Mouse (Mus musculus): ENCODE measurements around the gene Lrrc75a.

Lrrc75a gene

GRCm38 (mm10) chr11:62601732-62602618 lies 46.3 kb downstream of the Lrrc75a start:
- in situ Hi-C loops (cut with MboI, MseI): no loop called here

GRCm38 (mm10) chr11:62598571-62598970 lies 49.8 kb downstream of the Lrrc75a start:
- in situ Hi-C loops (cut with MboI, MseI): no loop called here

GRCm38 (mm10) chr11:62591904-62592575 lies 56.3 kb downstream of the Lrrc75a start:
- in situ Hi-C loops (cut with MboI, MseI): no loop called here

DNA sequence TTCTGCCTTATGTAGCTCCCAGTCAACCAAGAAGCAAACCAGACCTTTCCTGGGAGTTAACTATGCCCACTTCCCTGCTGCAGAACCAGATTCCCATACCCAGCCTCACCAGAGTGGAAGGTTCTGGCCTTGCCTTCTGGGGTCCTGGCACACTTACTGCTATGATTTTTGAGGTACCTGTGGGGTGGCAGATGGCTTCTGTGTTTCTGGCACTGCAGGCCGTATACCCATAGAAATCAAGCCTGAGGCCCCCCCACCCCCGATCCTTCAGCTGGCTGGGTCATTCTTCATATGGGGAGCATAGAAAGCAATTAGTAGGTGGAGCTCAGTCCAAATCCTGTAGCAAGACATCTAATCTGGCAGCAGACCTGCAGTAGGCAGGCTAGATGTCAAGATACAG lies 57.3 kb downstream of the Lrrc75a start:
- in situ Hi-C loops (cut with MboI, MseI): no loop called here

- in situ Hi-C loops (cut with MboI, MseI): loop anchor here (5.0 kb wide), 1 partner anchor 107 kb away; no protein-coding TSS in a partner anchor
Observed at GRCm38 (mm10) chr11:62589391-62589790, 58.9 kb downstream of the Lrrc75a start.

GRCm38 (mm10) chr11:62587034-62587433 lies 61.3 kb downstream of the Lrrc75a start:
- in situ Hi-C loops (cut with MboI, MseI): loop anchor here (5.0 kb wide), 1 partner anchor 105 kb away; no protein-coding TSS in a partner anchor

DNA sequence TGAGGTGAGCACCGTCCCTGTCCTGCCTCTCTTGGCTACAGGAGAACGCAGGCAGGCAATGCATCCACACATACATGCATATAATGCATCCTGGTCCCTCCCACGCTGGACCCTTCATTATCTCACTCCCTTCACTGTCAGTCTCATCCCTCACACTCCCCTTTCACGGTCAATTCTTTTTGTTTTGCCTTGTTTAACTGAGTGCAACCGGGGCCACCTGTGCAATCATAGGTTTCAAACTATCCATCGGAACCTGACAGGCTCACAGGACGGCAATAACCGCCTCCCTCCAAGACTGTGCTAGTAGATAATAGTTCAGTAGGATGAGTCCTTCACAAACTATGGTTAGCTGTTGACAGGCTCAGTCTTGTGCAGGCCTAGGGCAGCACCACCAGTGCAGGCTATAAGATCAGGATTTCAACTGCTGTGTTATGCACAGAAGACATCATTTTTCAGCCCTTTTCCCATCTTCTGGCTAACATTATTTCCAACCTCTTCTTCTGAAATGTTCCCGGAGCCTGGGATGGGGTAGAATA lies 63.6 kb downstream of the Lrrc75a start:
- in situ Hi-C loops (cut with MboI, MseI): loop anchor here (5.0 kb wide), 1 partner anchor 102 kb away; no protein-coding TSS in a partner anchor

DNA sequence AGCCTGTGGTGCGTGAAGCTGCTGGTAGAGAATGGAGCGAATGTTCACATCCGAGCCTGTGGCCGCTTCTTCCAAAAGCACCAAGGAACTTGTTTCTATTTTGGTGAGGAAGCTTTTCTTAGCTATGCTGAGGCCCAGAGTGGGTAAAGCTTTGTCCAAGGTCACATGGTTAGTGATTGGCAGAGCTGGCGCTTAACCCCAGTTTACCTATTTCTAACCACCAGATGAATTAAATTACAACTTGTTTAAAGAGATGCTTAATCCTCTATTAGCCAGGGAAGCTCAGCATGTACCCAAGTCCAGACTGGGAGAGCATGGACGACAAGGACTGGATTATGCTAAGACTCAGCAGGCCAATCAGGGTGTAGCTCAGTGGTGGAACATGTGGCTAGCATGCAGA lies 65.3 kb downstream of the Lrrc75a start:
- in situ Hi-C loops (cut with MboI, MseI): no loop called here

DNA sequence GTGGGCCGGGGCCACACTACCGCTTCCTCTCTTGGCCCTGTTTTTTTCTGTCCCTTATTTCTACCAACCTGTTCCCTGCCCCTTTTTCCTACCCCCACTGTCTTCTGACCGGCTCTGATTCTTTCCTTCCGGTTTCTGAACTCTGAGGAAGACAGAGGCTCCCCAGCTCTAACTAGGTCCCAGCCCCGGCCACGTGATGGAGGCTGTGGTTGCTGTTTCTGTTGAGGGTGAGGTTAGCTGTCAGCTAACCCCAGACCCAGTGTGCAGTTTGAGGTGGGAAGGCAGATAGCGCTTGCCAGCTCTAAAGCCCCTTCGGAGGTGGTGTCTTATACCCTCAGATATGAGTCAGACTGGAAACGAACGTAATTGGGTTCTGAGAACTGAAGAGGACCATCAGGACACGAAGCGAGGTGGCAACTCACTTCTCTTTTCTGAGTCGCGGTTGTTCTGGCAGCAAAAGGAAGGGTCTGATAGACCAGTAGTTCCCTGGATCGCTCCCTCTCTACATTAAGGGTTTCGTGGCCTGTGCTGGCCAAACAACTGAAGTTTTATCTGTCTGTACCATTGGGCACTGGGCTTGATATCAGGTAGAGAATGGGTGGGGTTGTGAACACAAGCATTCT lies 71.7 kb downstream of the Lrrc75a start:
- in situ Hi-C loops (cut with MboI, MseI): no loop called here

DNA sequence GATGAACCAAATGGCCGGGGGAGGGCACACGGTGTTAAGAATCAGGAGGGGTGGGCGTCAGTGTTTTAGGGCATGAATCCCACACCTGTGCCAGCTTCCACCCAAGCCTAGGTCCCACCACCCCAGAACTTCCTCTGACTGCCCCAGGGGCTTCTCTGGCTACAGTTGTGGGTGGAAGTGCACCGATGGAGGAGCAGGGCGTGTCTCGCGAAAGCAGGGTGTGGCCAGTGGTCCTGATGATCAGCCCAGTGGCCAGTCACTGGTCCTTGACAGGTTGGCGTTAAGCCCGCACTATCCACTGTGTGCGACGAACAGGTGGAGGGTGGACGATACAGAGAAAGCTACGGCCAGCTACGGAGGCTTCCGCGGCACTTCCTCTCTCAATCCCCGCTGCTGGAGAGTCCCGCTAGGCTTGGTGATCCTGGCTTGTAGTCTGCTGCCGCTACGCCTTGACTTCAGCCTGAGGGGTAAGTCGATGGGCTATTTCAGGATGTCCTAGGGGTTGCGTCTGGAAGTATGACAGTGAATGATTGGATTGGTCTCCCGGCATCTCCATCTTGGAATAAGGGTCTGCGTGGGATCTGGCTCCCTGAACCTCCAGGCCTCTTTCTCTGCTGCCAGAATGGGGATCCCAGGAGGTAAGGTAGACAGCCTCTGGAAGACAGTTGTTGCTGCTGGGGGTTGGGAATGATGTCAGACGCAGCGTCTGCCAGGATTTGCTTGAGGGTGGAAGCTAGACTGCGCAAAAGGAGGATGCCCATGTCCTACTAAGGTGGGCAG lies 72.5 kb downstream of the Lrrc75a start:
- in situ Hi-C loops (cut with MboI, MseI): no loop called here

DNA sequence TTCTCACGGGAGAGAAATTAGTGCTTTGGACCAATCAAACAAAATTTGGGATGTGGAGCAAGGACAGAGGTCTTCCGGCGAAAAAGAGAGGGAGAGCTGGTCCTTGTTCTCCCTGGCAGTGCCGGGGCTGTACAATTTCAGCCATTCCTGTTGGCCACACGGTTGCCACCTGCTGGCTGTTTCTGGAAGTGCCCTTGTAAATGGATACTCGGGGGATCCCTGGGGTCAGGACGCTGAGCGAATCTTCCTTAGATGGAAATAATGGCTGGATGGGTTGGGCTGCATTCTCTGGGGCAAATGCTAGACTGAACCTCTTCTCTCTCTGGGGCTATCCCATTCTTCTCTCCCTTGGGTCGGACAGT lies 73.0 kb downstream of the Lrrc75a start:
- in situ Hi-C loops (cut with MboI, MseI): no loop called here

DNA sequence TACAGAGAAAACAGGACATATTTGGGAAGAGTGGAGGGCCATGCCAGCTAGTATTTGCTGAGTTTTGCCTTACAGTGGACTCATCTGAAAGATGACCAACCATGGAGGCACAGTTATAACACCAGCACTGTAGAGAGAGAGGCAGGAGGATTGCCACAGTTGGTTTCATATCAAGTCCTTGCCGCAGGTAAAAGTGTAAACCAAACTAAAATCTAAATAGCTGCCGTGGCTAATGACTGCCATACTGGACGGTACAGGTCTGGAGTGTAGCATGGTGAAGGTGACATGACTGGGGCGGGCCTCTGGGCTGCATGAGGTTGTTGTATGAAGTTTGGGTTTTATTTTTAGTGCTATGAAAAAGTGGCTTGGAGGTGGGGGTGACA lies 73.6 kb downstream of the Lrrc75a start:
- in situ Hi-C loops (cut with MboI, MseI): no loop called here

- in situ Hi-C loops (cut with MboI, MseI): no loop called here
Observed at GRCm38 (mm10) chr11:62573959-62574702, 74.2 kb downstream of the Lrrc75a start, which contains the start of gene Trpv2. TSS of gene Trpv2 (plus strand) at chr11:62574486.

GRCm38 (mm10) chr11:62568300-62568699 lies 80.0 kb downstream of the Lrrc75a start:
- in situ Hi-C loops (cut with MboI, MseI): no loop called here

DNA sequence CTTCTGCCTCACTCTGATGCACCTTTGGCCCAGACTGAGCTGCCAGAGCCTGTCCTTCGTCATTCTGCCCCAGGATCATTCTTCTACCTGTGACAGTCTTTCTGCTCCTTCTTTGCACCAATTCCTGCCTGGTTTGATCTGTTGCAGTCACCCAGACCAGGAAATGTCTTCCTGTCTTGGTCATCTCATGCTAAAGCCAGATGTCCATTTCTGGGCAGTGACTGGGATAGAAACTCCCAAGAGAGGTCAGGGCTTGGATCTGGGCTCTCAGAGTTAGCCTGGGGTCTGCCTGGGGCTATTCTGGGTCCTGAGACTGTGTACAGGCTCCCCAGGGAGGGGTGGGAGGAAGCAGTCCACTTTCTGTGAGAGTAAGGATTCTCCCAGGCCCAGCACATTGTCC lies 82.1 kb downstream of the Lrrc75a start:
- in situ Hi-C loops (cut with MboI, MseI): no loop called here

- in situ Hi-C loops (cut with MboI, MseI): no loop called here
Observed at GRCm38 (mm10) chr11:62565747-62566146, 82.6 kb downstream of the Lrrc75a start.

- in situ Hi-C loops (cut with MboI, MseI): no loop called here
Observed at GRCm38 (mm10) chr11:62563590-62563989, 84.7 kb downstream of the Lrrc75a start.

DNA sequence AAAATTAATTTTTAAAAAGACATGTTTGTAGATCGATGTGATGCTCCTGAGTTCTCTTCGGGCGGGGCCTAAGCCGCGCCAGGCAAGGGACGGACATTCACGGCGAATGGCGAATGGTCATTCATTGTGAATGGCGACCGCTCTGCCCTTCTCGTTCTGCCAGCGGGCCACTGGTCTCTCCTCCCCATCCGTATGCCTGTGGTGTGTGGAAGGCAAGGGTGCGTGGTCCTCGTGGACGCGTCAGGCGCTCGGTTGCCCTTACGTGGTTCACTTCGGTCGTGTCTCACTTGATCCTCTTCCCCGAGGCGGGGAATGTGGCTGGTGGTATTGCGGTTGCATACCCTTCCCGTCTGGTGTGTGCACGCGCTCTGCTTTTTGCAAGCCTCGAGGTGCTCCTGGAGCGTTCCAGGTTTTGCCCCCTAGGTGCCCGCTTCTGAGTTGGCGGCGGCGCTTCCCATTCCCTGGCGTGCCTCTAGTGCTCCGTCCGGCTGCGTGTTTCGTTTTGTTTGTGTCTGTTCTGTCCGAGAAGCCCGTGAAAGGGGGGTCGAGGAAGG lies 87.8 kb downstream of the Lrrc75a start:
- in situ Hi-C loops (cut with MboI, MseI): no loop called here

- in situ Hi-C loops (cut with MboI, MseI): no loop called here
Observed at GRCm38 (mm10) chr11:62558961-62559646, 89.2 kb downstream of the Lrrc75a start.

- in situ Hi-C loops (cut with MboI, MseI): no loop called here
Observed at GRCm38 (mm10) chr11:62558152-62558551, 90.2 kb downstream of the Lrrc75a start.
